Mouse (Mus musculus) liver, adult 10 weeks (tissue): ENCODE data around the gene Ascl4. TPM values are rescaled to one million over a fixed set of nuclear protein-coding genes. Genes with fewer than 3 reads are reported as not detected.

Experiments
- polyA plus RNA-seq: library from polyadenylated mRNA; stranded (reverse); fragments of 350-450 nt; fragmentation: Illumina TruSeq; extraction: RNeasy Lipid Tissue Mini Kit (QIAGEN cat#74804); gene quantifications from one replicate; pipeline ENCODE4 v1.2.3, GENCODE M21; 2014; ENCODE audit warnings: low read depth, low replicate concordance

Ascl4 gene
- not detected for polyA plus RNA-seq

GRCm38 (mm10) chr10:85927676-85928445 is at the start of gene Ascl4:
Gene Ascl4 (plus strand): TSS chr10:85927681.

GRCm38 (mm10) chr10:85916498-85917309 is 10.8 kb upstream of the Ascl4 start, which contains the start of gene Prdm4:
Gene Prdm4 (minus strand): TSS chr10:85917142.

GRCm38 (mm10) chr10:85957464-85957950 is 30.0 kb downstream of the Ascl4 start, which contains the start of gene Rtcb:
Gene Rtcb (minus strand): TSS chr10:85957823.

Other genes starting within 250 kb of the Ascl4 start
- gene Pwp1, start 98.2 kb upstream of the Ascl4 start, polyA plus RNA-seq: 13.3 TPM
- 3.7 TPM for gene Prdm4, start 10.5 kb upstream of the Ascl4 start, polyA plus RNA-seq
- 22.7 TPM for gene Rtcb, start 30.1 kb downstream of the Ascl4 start, polyA plus RNA-seq
- gene Bpifc, start 84.2 kb downstream of the Ascl4 start, polyA plus RNA-seq: not detected
- 11.7 TPM for gene Fbxo7, start 94.3 kb downstream of the Ascl4 start, polyA plus RNA-seq